Mouse (Mus musculus) frontal cortex, adult (tissue): Measurements from ENCODE around the gene Cyp2a4.
"Not testable (repeated sequence)": the region's sequence is repeated elsewhere in the genome, so short reads cannot be mapped to it uniquely, and the experiment has no call there.

ENCODE experiments used
- ATAC-seq: cut with Nextera tagmentation; 2 replicates; pipeline ENCODE4 v1.9.2; 2017; ENCODE audit warnings: mild to moderate bottlenecking, moderate library complexity, mixed read lengths; ENCODE audit not compliant: low TSS enrichment

The Cyp2a4 gene

GRCm38 (mm10) chr7:26306926-26307325, at the start of gene Cyp2a4:
Gene Cyp2a4 (plus strand): TSS chr7:26307169.
- ATAC-seq = not testable (repeated sequence)

GRCm38 (mm10) chr7:26260034-26260433, 46.9 kb upstream of the Cyp2a4 start, which contains the start of gene Vmn1r184:
Gene Vmn1r184 (plus strand): TSS chr7:26260334.
- ATAC-seq = not testable (repeated sequence)

GRCm38 (mm10) chr7:26303429-26304166, 3.4 kb upstream of the Cyp2a4 start:
- ATAC-seq = not testable (repeated sequence)

- ATAC-seq = not testable (repeated sequence)
Observed at GRCm38 (mm10) chr7:26311786-26312185, 4.8 kb downstream of the Cyp2a4 start.

- ATAC-seq = not testable (repeated sequence)
Observed at GRCm38 (mm10) chr7:26315194-26315593, 8.2 kb downstream of the Cyp2a4 start.

GRCm38 (mm10) chr7:26315809-26316208, 8.8 kb downstream of the Cyp2a4 start:
- ATAC-seq = not testable (repeated sequence)

GRCm38 (mm10) chr7:26320361-26320760, 13.4 kb downstream of the Cyp2a4 start:
- not testable (repeated sequence) for ATAC-seq

- not testable (repeated sequence) for ATAC-seq
Observed at GRCm38 (mm10) chr7:26350177-26350576, 43.2 kb downstream of the Cyp2a4 start.

- not testable (repeated sequence) for ATAC-seq
Observed at GRCm38 (mm10) chr7:26352258-26352657, 45.3 kb downstream of the Cyp2a4 start.

GRCm38 (mm10) chr7:26356719-26357118, 49.8 kb downstream of the Cyp2a4 start:
- ATAC-seq = not testable (repeated sequence)
